Mouse (Mus musculus) olfactory bulb, adult 2 months (tissue): ENCODE measurements around the gene Ndufa13.

ENCODE experiments used
- CTCF ChIP-seq: fragments of 200-500 bp; IDR thresholded peaks from 2 replicates; pipeline ENCODE4 v1.5.1; 2012; ENCODE audit warnings: low read depth, mild to moderate bottlenecking, low read length, moderate library complexity; ENCODE audit not compliant: insufficient read depth
- POLR2A ChIP-seq: fragments of 200-500 bp; IDR thresholded peaks from 2 replicates; pipeline ENCODE4 v1.6.1; 2012; ENCODE audit warnings: mild to moderate bottlenecking, low read depth, low read length, moderate library complexity; ENCODE audit not compliant: insufficient read depth

DNA sequence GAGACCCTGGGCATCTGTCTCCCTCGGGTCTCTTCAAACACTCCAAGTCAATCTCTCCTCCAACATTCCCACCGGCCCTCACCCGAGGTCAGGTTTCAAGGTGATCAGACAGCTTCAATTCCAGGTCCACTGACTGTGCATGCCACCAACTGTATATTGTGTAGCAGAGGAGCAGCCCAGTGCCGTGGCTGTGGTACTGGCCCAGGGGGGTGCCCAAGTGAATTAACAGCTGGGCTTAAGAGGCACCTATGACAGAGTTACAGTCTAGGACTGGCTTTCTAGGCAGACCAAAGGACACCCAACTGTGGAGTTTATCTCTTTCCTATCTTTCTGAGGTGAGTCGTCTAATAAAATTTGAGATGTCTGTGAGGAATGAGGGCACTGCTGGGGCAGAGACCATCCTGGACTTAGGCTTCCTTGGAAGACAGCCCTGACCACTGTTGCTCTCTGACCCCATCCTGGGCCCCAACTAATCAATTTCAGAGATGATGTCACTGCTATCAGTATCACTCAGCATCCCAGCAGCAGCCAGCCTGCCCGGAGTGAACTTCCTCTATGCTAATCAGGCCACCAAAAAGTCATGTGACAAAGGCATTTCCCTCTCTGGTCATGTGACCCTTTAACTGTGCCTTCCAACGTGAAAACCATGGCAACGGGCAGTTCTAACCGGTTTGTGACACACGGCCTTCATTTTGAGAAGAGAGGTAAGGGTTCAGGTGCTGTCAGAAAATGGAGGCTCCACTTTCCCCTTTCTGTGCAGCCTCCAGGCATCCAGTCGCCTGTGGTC lies 17.7 kb upstream of the Ndufa13 start:
- no peak for TF ChIP-seq CTCF
- no peak for TF ChIP-seq POLR2A
